Mouse (Mus musculus): ENCODE measurements at regions not wholly inside any gene's neighbourhood (a gene's known extent, or its start where the extent isn't known, plus 50 kb on each side); places are given as distances from the start of the nearest gene placed in this dataset.
A peak's percentile ranks its signal among the peaks of the same experiment; 100 is the strongest.

GRCm38 (mm10) chr9:40617676-40618062 is 52.7 kb upstream of the Gm21915 start:
- no peak for DNase-seq (ENCODE audit: low read depth, low spot score)

- no peak for DNase-seq (ENCODE audit: low read depth, low spot score)
These were observed 53.3 kb upstream of the Gm21915 start for GRCm38 (mm10) chr9:40617036-40617675.

GRCm38 (mm10) chr9:40616426-40617035 is 53.9 kb upstream of the Gm21915 start:
- DNase-seq (ENCODE audit: low read depth, low spot score) = peak; percentile 51

DNA sequence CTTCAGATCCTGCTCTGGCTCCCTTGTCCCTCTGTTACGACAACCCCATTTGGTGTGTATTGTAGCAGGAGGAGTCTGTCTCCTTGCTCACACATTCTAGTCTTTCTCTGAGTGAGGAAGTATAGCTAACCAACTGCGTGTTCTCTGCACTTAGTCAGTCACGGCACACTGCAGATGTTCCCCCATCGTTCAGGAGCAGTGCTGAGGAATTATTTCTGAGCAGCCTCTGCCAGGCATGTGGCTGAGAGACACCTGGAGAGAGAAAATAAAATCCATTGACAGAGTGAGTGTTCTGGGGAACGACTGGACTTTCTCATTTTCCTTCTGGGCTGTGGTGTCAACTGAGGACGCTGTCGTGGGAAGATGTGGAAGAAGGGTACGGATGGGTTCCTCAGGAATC is 54.5 kb upstream of the Gm21915 start:
- DNase-seq (ENCODE audit: low read depth, low spot score) = no peak

- no peak for DNase-seq (ENCODE audit: low read depth, low spot score)
These were observed 56.3 kb upstream of the Gm21915 start for GRCm38 (mm10) chr9:40614071-40614470.

DNA sequence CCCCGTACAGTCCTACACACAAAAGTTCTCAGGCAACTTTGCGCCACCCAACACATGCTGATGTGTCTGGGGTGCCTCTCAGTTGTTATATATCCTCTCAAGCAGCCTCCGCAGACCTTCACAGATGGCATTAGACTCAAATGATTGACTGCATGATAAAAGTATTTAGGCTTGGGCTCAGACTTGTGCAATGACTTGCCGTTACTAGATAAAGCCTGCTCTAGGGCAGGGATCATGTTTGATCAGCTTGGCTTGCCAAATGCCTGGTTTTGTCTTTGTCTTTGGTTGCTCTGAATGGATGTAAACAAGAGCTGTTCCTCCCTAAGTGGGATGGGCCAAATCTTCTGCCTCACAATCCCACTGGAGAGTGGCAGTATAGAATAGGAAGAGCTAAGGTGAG is 57.2 kb upstream of the Gm21915 start:
- no peak for DNase-seq (ENCODE audit: low read depth, low spot score)

- no peak for DNase-seq (ENCODE audit: low read depth, low spot score)
These were observed 57.7 kb upstream of the Gm21915 start for GRCm38 (mm10) chr9:40612755-40613154.

DNA sequence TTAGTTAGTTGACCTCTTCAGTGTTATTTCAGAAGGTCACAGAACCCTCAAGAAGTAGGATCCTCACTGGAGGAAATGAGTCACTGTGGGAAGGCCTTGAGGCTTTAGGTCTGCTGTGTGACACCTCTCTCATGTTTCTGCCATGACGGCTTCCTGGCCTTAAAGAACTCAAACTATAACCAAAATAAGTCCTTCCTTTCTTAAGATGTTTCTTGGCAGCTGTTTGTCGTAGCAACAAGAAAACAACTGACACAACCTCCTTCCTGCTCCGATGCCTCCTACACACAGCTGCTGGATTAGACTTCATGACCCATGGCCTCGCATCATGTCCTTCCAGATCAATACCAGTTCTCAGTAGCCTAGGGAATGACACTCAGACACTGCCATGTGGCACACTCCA is 58.1 kb upstream of the Gm21915 start:
- no peak for DNase-seq (ENCODE audit: low read depth, low spot score)

GRCm38 (mm10) chr9:40611626-40612025 is 58.8 kb upstream of the Gm21915 start:
- no peak for DNase-seq (ENCODE audit: low read depth, low spot score)

DNA sequence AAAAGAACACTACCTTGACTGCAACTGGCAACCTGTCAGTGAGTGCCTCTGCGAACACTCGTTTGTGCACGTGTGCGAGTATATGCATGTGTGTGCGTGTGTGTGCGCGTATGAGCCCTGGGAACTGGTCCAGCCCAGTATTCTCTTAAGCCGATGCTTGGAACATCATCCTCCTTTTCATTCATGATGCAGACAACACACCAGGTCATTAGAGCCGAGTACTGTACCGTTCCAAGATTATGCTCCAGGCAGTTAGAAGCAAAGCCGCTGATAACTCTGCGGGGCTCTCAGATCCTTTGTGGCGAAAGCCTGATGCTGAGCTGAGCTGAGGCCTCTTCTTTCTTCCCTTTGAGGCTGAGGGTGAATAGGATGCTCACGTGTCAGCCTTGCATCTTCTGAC is 61.8 kb upstream of the Gm21915 start:
- no peak for DNase-seq (ENCODE audit: low read depth, low spot score)

GRCm38 (mm10) chr9:40607941-40608340 is 62.5 kb upstream of the Gm21915 start:
- no peak for DNase-seq (ENCODE audit: low read depth, low spot score)

DNA sequence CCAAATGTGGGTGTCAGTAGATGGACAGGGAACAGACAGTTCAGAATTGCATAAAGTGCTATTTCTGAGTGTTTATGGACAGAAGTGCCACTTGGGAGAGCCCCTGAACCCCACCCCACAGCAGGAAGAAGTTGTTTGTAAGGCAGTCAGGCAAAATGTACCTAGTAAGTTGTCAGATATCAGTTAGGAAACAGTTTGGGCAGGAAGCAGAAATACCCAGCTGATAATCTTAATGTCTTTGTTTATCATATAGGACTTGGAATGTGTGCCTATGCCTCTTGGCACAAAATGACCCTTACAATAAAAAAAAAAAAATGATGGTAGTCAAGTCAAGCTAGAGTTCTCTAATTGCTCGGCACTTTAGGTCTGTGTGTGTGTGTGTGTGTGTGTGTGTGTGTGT is 66.9 kb upstream of the Gm21915 start:
- no peak for DNase-seq (ENCODE audit: low read depth, low spot score)

DNA sequence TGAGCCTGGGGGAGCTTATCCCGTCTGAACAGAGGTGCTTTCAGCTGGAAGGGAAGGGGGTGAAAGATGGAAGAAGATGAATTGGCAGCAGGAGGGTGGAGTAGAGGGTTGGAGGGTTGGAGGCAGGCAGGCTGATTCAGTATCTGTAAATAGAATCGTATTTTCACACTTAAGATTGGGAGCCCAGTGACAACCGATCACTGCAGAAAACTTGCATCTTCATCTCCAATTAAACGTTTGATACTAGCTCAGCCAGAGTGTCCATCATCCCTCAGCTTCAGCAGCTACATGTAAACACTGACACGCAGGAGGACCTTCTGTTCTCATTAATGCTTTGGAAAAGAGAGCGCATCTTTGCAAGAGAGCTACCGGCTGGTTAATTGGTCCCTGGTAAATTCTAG is 67.2 kb upstream of the Gramd1b start:
- DNase-seq (ENCODE audit: low read depth, low spot score) = no peak

DNA sequence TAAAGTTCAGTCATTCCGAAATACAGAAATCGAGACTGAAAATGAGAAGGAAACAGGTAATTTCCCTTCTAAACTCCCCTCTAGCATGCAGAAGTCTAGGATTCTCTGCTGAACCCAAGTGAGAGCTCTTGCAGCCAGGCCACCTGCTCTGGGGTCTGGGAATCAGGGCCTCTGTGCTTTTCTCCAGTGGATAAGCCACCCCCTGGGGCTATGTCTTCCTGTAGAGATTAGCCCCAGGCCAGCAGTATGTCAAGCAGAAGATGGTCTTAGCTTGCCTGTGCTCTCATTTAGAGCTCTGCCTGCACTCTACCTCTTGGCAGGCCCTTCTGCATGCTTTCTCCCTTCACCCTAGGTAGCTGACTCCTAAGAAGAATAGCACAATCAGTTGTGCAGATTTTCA is 56.2 kb upstream of the Gramd1b start:
- DNase-seq (ENCODE audit: low read depth, low spot score) = no peak

DNA sequence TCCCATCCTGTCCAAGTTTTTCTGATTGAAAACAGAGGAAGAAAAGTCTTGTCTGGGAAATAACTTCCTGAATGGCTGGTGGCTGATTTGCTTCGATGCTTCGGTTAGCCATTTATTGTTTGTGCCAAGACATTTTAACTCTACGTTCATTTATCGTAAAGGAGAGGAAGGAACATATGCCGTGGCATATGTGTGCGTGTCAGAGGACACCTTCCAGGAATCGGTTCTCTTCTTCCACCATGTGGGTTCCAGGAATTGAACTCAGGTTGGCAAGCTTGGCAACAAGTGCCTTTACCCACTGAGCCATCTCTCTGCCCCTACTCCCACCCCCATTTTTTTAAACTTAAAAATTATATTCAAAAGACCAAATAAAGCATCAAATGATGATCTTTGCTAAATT is 55.4 kb upstream of the Gramd1b start:
- DNase-seq (ENCODE audit: low read depth, low spot score) = no peak

- peak; percentile 59 for DNase-seq (ENCODE audit: low read depth, low spot score)
These were observed 52.4 kb upstream of the Gramd1b start for GRCm38 (mm10) chr9:40583554-40583953.

- peak; percentile 27 for DNase-seq (ENCODE audit: low read depth, low spot score)
These were observed 50.7 kb upstream of the Gramd1b start for GRCm38 (mm10) chr9:40581854-40582253.

Data from skeletal muscle tissue, adult 2 months (tissue).